In genomic region chr19:46350168-46350932, GRCm38 (mm10) we compare ENCODE assay signal across 8 mouse cellular contexts. TPM values are rescaled to one million over a fixed set of nuclear protein-coding genes. Genes with fewer than 3 reads are reported as not detected.
DNase-seq lines count a peak whose midpoint lies in the region; ATAC-seq and TF ChIP-seq lines count a peak whose summit lies in the region.

TSS of gene 2310034G01Rik (minus strand) at chr19:46350302.

- no peak for ATAC-seq in forebrain, embryonic 13.5 days
- ATAC-seq in liver, embryonic 13.5 days (ENCODE audit: low read depth), result no peak
- no peak for ATAC-seq in neural tube, embryonic 14.5 days (ENCODE audit: low read depth)
- no peak for ATAC-seq in erythroid progenitor cell, adult 5-6 weeks (replicated peaks; ENCODE audit: low FRiP score, poor library complexity, severe bottlenecking)
- ATAC-seq in activated CD4-positive, CD25-positive, alpha-beta regulatory T cell, adult 4 months, result no peak

- H3K9ac ChIP-seq in liver, adult 2 months (ENCODE audit: low read depth, low read length), result peak within 1 kb of the TSS; percentile 80
- peak within 1 kb of the TSS; percentile 89 for H3K9ac ChIP-seq in forebrain, embryonic 13.5 days
- H3K9ac ChIP-seq in liver, embryonic 13.5 days, result peak within 1 kb of the TSS; percentile 73
- peak within 1 kb of the TSS; percentile 88 for H3K9ac ChIP-seq in neural tube, embryonic 14.5 days (replicated peaks; ENCODE audit: low read depth, low read length)

- no peaks in the 10 kb centered on the region for H3K27me3 ChIP-seq in liver, adult 2 months (ENCODE audit: control insufficient read depth, insufficient read depth, low read length)
- H3K27me3 ChIP-seq in forebrain, embryonic 13.5 days, result peaks cover 35% of the 10 kb centered on the region
- peaks cover 30% of the 10 kb centered on the region for H3K27me3 ChIP-seq in liver, embryonic 13.5 days
- no peaks in the 10 kb centered on the region; the same call in 1 of the 2 replicates for H3K27me3 ChIP-seq in neural tube, embryonic 14.5 days (ENCODE audit: control insufficient read depth, insufficient read depth, low read length)

- DNase-seq in liver, adult 2 months (ENCODE audit: extremely low read depth, low read depth, low spot score), result no peak
- no peak for DNase-seq in liver
- no peak for DNase-seq in liver, embryonic 13.5 days
- no peak for DNase-seq in layer of hippocampus, adult 18-20 months (ENCODE audit: low spot score in 2 of 2)

- H3K4me2 ChIP-seq in forebrain, embryonic 13.5 days, result peak within 1 kb of the TSS; percentile 93
- peak within 1 kb of the TSS; percentile 89 for H3K4me2 ChIP-seq in liver, embryonic 13.5 days
- peak within 1 kb of the TSS; percentile 90 for H3K4me2 ChIP-seq in neural tube, embryonic 14.5 days (ENCODE audit: low read depth, low read length)

- no peak within 1 kb of the TSS for H3K27ac ChIP-seq in liver, adult 2 months (replicated peaks; ENCODE audit: insufficient read depth, low read depth, low read length)
- peak within 1 kb of the TSS; percentile 77 for H3K27ac ChIP-seq in forebrain, embryonic 13.5 days
- peak within 1 kb of the TSS; percentile 62; the same call in 1 of the 2 replicates for H3K27ac ChIP-seq in liver, embryonic 13.5 days
- H3K27ac ChIP-seq in neural tube, embryonic 14.5 days (ENCODE audit: low read depth, low read length), result peak within 1 kb of the TSS; percentile 94

- H3K4me1 ChIP-seq in liver, adult 2 months (ENCODE audit: control insufficient read depth, insufficient read depth, low read length), result peaks cover 4% of the 10 kb centered on the region; the same call in 1 of the 2 replicates
- peaks cover 25% of the 10 kb centered on the region for H3K4me1 ChIP-seq in forebrain, embryonic 13.5 days
- peaks cover 54% of the 10 kb centered on the region for H3K4me1 ChIP-seq in liver, embryonic 13.5 days (replicated peaks)
- peaks cover 12% of the 10 kb centered on the region for H3K4me1 ChIP-seq in neural tube, embryonic 14.5 days (ENCODE audit: control insufficient read depth, insufficient read depth, low read length)

- no peak for TF ChIP-seq POLR2A in liver, adult 2 months (IDR thresholded peaks at IDR 0.05; ENCODE audit: extremely low read depth, insufficient read depth, low read length)

- peak within 1 kb of the TSS; percentile 74 for H3K4me3 ChIP-seq in liver, adult 2 months (ENCODE audit: insufficient read depth, low read depth, low read length)
- peak within 1 kb of the TSS; percentile 66 for H3K4me3 ChIP-seq in forebrain, embryonic 13.5 days
- H3K4me3 ChIP-seq in liver, embryonic 13.5 days (replicated peaks), result peak within 1 kb of the TSS; percentile 70
- H3K4me3 ChIP-seq in neural tube, embryonic 14.5 days (ENCODE audit: low read depth, low read length), result peak within 1 kb of the TSS; percentile 69

- H3K79me2 ChIP-seq in liver, adult 2 months (ENCODE audit: control insufficient read depth, insufficient read depth, low read length), result no peaks in the 10 kb centered on the region

- H3K36me3 ChIP-seq in liver, adult 2 months (ENCODE audit: control insufficient read depth, insufficient read depth, low read length), result no peaks in the 10 kb centered on the region
- no peaks in the 10 kb centered on the region for H3K36me3 ChIP-seq in forebrain, embryonic 13.5 days (ENCODE audit: poor library complexity, severe bottlenecking)
- no peaks in the 10 kb centered on the region for H3K36me3 ChIP-seq in liver, embryonic 13.5 days
- H3K36me3 ChIP-seq in neural tube, embryonic 14.5 days (ENCODE audit: control insufficient read depth, insufficient read depth, low read length), result no peaks in the 10 kb centered on the region

- no peaks in the 10 kb centered on the region for H3K9me3 ChIP-seq in forebrain, embryonic 13.5 days (replicated peaks)
- H3K9me3 ChIP-seq in liver, embryonic 13.5 days (replicated peaks), result no peaks in the 10 kb centered on the region
- no peaks in the 10 kb centered on the region for H3K9me3 ChIP-seq in neural tube, embryonic 14.5 days (ENCODE audit: control insufficient read depth, low read length)

- 72% methylated on average over 10 of the region's 10 CpGs for WGBS in liver, adult 2 months
- 54% methylated on average over 10 of the region's 10 CpGs for WGBS in forebrain, embryonic 13.5 days
- 49% methylated on average over 10 of the region's 10 CpGs for WGBS in liver, embryonic 13.5 days (ENCODE audit: insufficient replicate concordance)
- WGBS in neural tube, embryonic 14.5 days, result 66% methylated on average over 10 of the region's 10 CpGs

- TF ChIP-seq CTCF in liver, adult 2 months (IDR thresholded peaks at IDR 0.05; ENCODE audit: low read depth, low read length), result no peak

RNA-seq across cellular contexts. Expression of gene 2310034G01Rik, which starts in this region (rescaled TPM):
- total RNA-seq in liver, adult 2 months (2014; rRNA removed), result 0.09 and 0.40 TPM in 2 replicates
- polyA plus RNA-seq in liver, adult 2 months (2012; rRNA removed), result 0.10 and 0.25 TPM in 2 replicates
- 1.7 and 2.2 TPM in 2 replicates for polyA plus RNA-seq in forebrain, embryonic 13.5 days (2015; fragmentation: Nextera tagmentation; extraction: Ambion mirVana)
- 0.44 and 0.59 TPM in 2 replicates for polyA plus RNA-seq in liver, embryonic 13.5 days (2015; fragmentation: Nextera tagmentation; extraction: Ambion mirVana)
- 2.0 and 3.9 TPM in 2 replicates for polyA plus RNA-seq in neural tube, embryonic 14.5 days (2014; fragmentation: Nextera tagmentation; extraction: Ambion mirVana)
- total RNA-seq in layer of hippocampus, adult 18-20 months (2021), result 1 to 10 TPM in 1 of 2 experiments, under 1 TPM in 1; 0.77 to 1.2 TPM
- total RNA-seq in erythroid progenitor cell, adult 5-6 weeks (2015; ENCODE audit: low replicate concordance), result not detected in 2 replicates
- not detected in 2 replicates for total RNA-seq in erythroid progenitor cell, adult 5-6 weeks (2017; ENCODE audit: low replicate concordance)
- not detected for polyA plus RNA-seq in activated CD4-positive, CD25-positive, alpha-beta regulatory T cell, adult 4 months (2017; shearing (Covaris generic))
